15 mouse cellular contexts compared by ENCODE assay signal in genomic region chr8:92545347-92546059, GRCm38 (mm10).
DNase-seq lines count a peak whose midpoint lies in the region; ATAC-seq lines count a peak whose summit lies in the region.
"Had no signal": no experiment of that assay in that cellular context is flagged by ENCODE, and none has a peak within 500 bp of the region (broad histone marks: within the 10 kb centered on the region; RNA-seq: fewer than 3 reads in every experiment).

No protein-coding gene starts in this region.

- H3K4me2 ChIP-seq in forebrain, embryonic 15.5 days (replicated peaks): peak overlapping the region; percentile 20
- H3K4me2 ChIP-seq in midbrain, embryonic 12.5 days (replicated peaks): peak overlapping the region; percentile 29
- H3K4me2 ChIP-seq: embryonic facial prominence, embryonic 12.5 days had no signal

- H3K4me3 ChIP-seq in forebrain, embryonic 15.5 days: no peak overlapping the region
- no peak overlapping the region for H3K4me3 ChIP-seq in midbrain, embryonic 12.5 days
- H3K4me3 ChIP-seq: embryonic facial prominence, embryonic 12.5 days; megakaryocyte, embryonic 14.5 days had no signal

- no peaks in the 10 kb centered on the region for H3K36me3 ChIP-seq in forebrain, embryonic 15.5 days
- H3K36me3 ChIP-seq in midbrain, embryonic 12.5 days: no peaks in the 10 kb centered on the region
- H3K36me3 ChIP-seq: embryonic facial prominence, embryonic 12.5 days had no signal

- 8% methylated on average over 17 of the region's 17 CpGs for WGBS in forebrain, embryonic 15.5 days
- WGBS in midbrain, embryonic 12.5 days: 27% methylated on average over 17 of the region's 17 CpGs

- H3K27ac ChIP-seq in forebrain, embryonic 15.5 days (replicated peaks): no peak overlapping the region
- H3K27ac ChIP-seq in midbrain, embryonic 12.5 days (replicated peaks): no peak overlapping the region
- H3K27ac ChIP-seq: embryonic facial prominence, embryonic 12.5 days had no signal

- peaks cover 16% of the 10 kb centered on the region for H3K4me1 ChIP-seq in forebrain, embryonic 15.5 days
- H3K4me1 ChIP-seq in midbrain, embryonic 12.5 days: peaks cover 12% of the 10 kb centered on the region; the same call in 1 of the 2 replicates
- H3K4me1 ChIP-seq: embryonic facial prominence, embryonic 12.5 days; megakaryocyte, embryonic 14.5 days had no signal

- intact Hi-C loops in gastrocnemius, postnatal 14 days (cut with DNase I; ENCODE audit: low total_unique reads): no loop called here

- ATAC-seq in forebrain, embryonic 15.5 days (replicated peaks): peak; percentile 78
- ATAC-seq in midbrain, embryonic 12.5 days (ENCODE audit: low FRiP score, low read depth): peak; percentile 89
- ATAC-seq: Patski had no signal

- H3K9me3 ChIP-seq in forebrain, embryonic 15.5 days: no peaks in the 10 kb centered on the region
- H3K9me3 ChIP-seq in midbrain, embryonic 12.5 days: no peaks in the 10 kb centered on the region
- H3K9me3 ChIP-seq: embryonic facial prominence, embryonic 12.5 days had no signal

- no peaks in the 10 kb centered on the region for H3K27me3 ChIP-seq in forebrain, embryonic 15.5 days
- peaks cover 14% of the 10 kb centered on the region; the same call in 1 of the 2 replicates for H3K27me3 ChIP-seq in midbrain, embryonic 12.5 days
- H3K27me3 ChIP-seq: embryonic facial prominence, embryonic 12.5 days; megakaryocyte, embryonic 14.5 days; Patski had no signal

- peak; percentile 10 for DNase-seq in gastrocnemius, postnatal 14 days
- DNase-seq in gastrocnemius, adult 8-10 months (ENCODE audit: low spot score in 2 of 2): no peak
- DNase-seq in Muller cell, postnatal 12 days (ENCODE audit: inconsistent ontology term): peak; percentile 47
- no peak for DNase-seq in frontal cortex, postnatal 25 days (ENCODE audit: low spot score in 2 of 2)
- DNase-seq in right cerebral cortex, adult 18-20 months: no peak
- no peak for DNase-seq in spleen, adult 12 weeks (ENCODE audit: low spot score)
- DNase-seq: B cell, adult 2 months; heart, adult 11 months; right cerebral cortex, postnatal 25 days; thymus, adult 2 months had no signal

- no peak overlapping the region for H3K9ac ChIP-seq in forebrain, embryonic 15.5 days (replicated peaks)
- H3K9ac ChIP-seq in midbrain, embryonic 12.5 days (replicated peaks): no peak overlapping the region
- H3K9ac ChIP-seq: embryonic facial prominence, embryonic 12.5 days had no signal

Comparison
In these comparisons a context has a peak if more than half of its experiments do, and no peak if none do; other contexts are left out.
1. DNase-seq: peak in gastrocnemius, postnatal 14 days (single experiment) and Muller cell, postnatal 12 days (single experiment); none in gastrocnemius, adult 8-10 months (0 of 2), frontal cortex, postnatal 25 days (0 of 2), right cerebral cortex, adult 18-20 months (single experiment) and spleen, adult 12 weeks (single experiment).